In the genomic region with DNA sequence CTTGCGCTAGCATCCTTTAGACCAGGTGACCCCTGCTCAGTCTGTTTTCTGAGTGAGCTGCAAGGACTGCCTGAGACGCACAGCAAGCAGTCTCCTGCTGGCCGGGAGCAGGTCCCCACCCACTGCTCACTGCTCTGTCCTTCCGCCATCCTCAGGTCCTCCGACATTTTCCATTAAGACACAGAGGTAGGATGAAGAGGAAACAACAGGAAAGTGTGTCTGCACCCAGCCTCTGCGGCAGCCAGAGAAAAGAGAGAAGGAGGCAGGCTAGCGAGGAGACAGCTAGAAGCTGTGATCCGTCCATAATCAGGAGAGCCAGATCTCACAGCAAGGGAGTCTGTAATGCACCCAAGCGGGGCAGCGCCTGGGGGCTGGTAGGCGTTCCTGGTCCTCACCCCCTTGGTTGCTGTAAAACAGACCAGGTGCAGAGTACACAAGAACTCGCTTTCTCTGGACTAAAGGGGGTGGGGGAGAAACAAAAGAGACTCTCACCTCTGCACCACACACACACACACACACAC, we compare ENCODE assay signal across 9 mouse cellular contexts. TPM values are rescaled to one million over a fixed set of nuclear protein-coding genes. Genes with fewer than 3 reads are reported as not detected.
DNase-seq lines count a peak whose midpoint lies in the region; ATAC-seq and TF ChIP-seq lines count a peak whose summit lies in the region.
"Had no signal": no experiment of that assay in that cellular context is flagged by ENCODE, and none has a peak within 500 bp of the region (broad histone marks: within the 10 kb centered on the region; RNA-seq: fewer than 3 reads in every experiment).

No protein-coding gene starts in this region.

- no peaks in the 10 kb centered on the region for H3K4me1 ChIP-seq in kidney, adult 2 months (ENCODE audit: control insufficient read depth, insufficient read depth, low read length)
- no peaks in the 10 kb centered on the region for H3K4me1 ChIP-seq in midbrain, postnatal 0 days (ENCODE audit: insufficient read depth, low read length)

- H3K4me2 ChIP-seq in midbrain, postnatal 0 days (ENCODE audit: low read depth, low read length, poor library complexity, severe bottlenecking) = peak overlapping the region; percentile 79

- no peak for TF ChIP-seq POLR2A in kidney, adult 2 months (IDR thresholded peaks at IDR 0.05; ENCODE audit: low read depth, low read length)

- no peak for DNase-seq in kidney, adult 2 months
- no peak for DNase-seq in kidney, postnatal 14 days
- DNase-seq in cerebellum, adult 8-10 months = peak; percentile 47
- DNase-seq in frontal cortex, postnatal 10 days (ENCODE audit: low spot score in 2 of 2) = peak; percentile 13 to 15
- DNase-seq in layer of hippocampus, postnatal 14 days (ENCODE audit: low spot score in 2 of 2) = peak; percentile 24 to 30
- DNase-seq in midbrain, postnatal 0 days (ENCODE audit: low spot score) = peak; percentile 43
- DNase-seq in urinary bladder, postnatal 10 days (ENCODE audit: low spot score) = no peak
- no peak for DNase-seq in thymus, postnatal 10 days (ENCODE audit: low spot score in 2 of 2)

- H3K4me3 ChIP-seq in kidney, adult 2 months (ENCODE audit: insufficient read depth, low read depth, low read length) = peak overlapping the region; percentile 13; the same call in 1 of the 2 replicates
- H3K4me3 ChIP-seq in midbrain, postnatal 0 days (ENCODE audit: low read depth, low read length) = peak overlapping the region; percentile 92

- TF ChIP-seq CTCF in kidney, adult 2 months (conservative IDR thresholded peaks at IDR 0.05; ENCODE audit: insufficient read depth, insufficient read length, low read depth, low read length) = no peak
- TF ChIP-seq CTCF in midbrain, postnatal 0 days (IDR thresholded peaks at IDR 0.05) = no peak

- H3K27ac ChIP-seq in kidney, adult 2 months (ENCODE audit: insufficient read depth, low read depth, low read length) = no peak overlapping the region
- peak overlapping the region; percentile 77 for H3K27ac ChIP-seq in midbrain, postnatal 0 days (ENCODE audit: low read depth, low read length)

- 2% methylated on average over 12 of the region's 12 CpGs for WGBS in kidney, adult 2 months
- 0% methylated on average over 12 of the region's 12 CpGs for WGBS in midbrain, postnatal 0 days

- H3K9me3 ChIP-seq in midbrain, postnatal 0 days (ENCODE audit: low read length) = no peaks in the 10 kb centered on the region

- no peaks in the 10 kb centered on the region; the same call in 1 of the 2 replicates for H3K27me3 ChIP-seq in kidney, adult 2 months (replicated peaks; ENCODE audit: control insufficient read depth, insufficient read depth, low read length)
- no peaks in the 10 kb centered on the region for H3K27me3 ChIP-seq in midbrain, postnatal 0 days (ENCODE audit: insufficient read depth, low read length)

- H3K9ac ChIP-seq in midbrain, postnatal 0 days (replicated peaks; ENCODE audit: low read length, poor library complexity, severe bottlenecking) = peak overlapping the region; percentile 93

- no peaks in the 10 kb centered on the region for H3K36me3 ChIP-seq in kidney, adult 2 months (ENCODE audit: control insufficient read depth, insufficient read depth, low read length)
- H3K36me3 ChIP-seq in midbrain, postnatal 0 days (ENCODE audit: insufficient read depth, low read length) = no peaks in the 10 kb centered on the region

- peak; percentile 47 for ATAC-seq in midbrain, postnatal 0 days (ENCODE audit: low FRiP score)

RNA-seq across cellular contexts. Expression of a gene that starts 1.1 kb away (rescaled TPM):
- polyA plus RNA-seq in kidney, adult 2 months (2012; rRNA removed) = 0.03 and 0.05 TPM in 2 replicates
- total RNA-seq in layer of hippocampus, postnatal 14 days (2021) = 10 to 100 TPM; 33.4 to 38.4 TPM
- 45.9 and 52.2 TPM in 2 replicates for total RNA-seq in midbrain, postnatal 0 days (2014; rRNA removed)
- polyA plus RNA-seq in midbrain, postnatal 0 days (2015; fragmentation: Nextera tagmentation; extraction: Ambion mirVana) = 58.8 and 59.7 TPM in 2 replicates
- total RNA-seq: MEL had no signal

Comparison
In these comparisons a context has a peak if more than half of its experiments do, and no peak if none do; other contexts are left out.
1. DNase-seq: peak in cerebellum, adult 8-10 months (single experiment), frontal cortex, postnatal 10 days (2 of 2), layer of hippocampus, postnatal 14 days (2 of 2) and midbrain, postnatal 0 days (single experiment); none in kidney, adult 2 months (single experiment), kidney, postnatal 14 days (single experiment), urinary bladder, postnatal 10 days (single experiment) and thymus, postnatal 10 days (0 of 2).